Mouse (Mus musculus) MEL (cell line): ENCODE data around the gene Diaph3. TPM values are rescaled to one million over a fixed set of nuclear protein-coding genes. Genes with fewer than 3 reads are reported as not detected.
A peak's percentile ranks its signal among the peaks of the same experiment; 100 is the strongest.

ENCODE experiments used
- DNase-seq: peaks from one replicate; pipeline ENCODE4 v3.0.0; 2011; ENCODE audit warnings: low read depth, low spot score
- H3K27ac ChIP-seq: 2 replicates; pipeline ENCODE4 v1.5.1; 2012; ENCODE audit warnings: low read depth, mild to moderate bottlenecking, control low read depth, low read length, moderate library complexity; ENCODE audit not compliant: control insufficient read depth
- H3K27me3 ChIP-seq, 2 experiments: fragments of 150-350 bp in 1 of 2; sonication (generic) in 1 of 2; 2 replicates each; pipeline ENCODE4 v1.6.1; 2012; ENCODE audit warnings: low read length in 2 of 2, mild to moderate bottlenecking in 2 of 2, improper control_type of control experiment in 1 of 2, moderate library complexity in 1 of 2; ENCODE audit not compliant: insufficient read depth in 2 of 2, control insufficient read depth in 1 of 2
- H3K36me3 ChIP-seq, 2 experiments: 2 replicates each; pipeline ENCODE4 v1.6.1; 2012 to 2014; ENCODE audit warnings: low read length in 2 of 2, improper control_type of control experiment in 1 of 2, inconsistent platforms in 1 of 2, mild to moderate bottlenecking in 1 of 2; ENCODE audit not compliant: insufficient read depth in 2 of 2, control insufficient read depth in 1 of 2
- H3K4me1 ChIP-seq, 2 experiments: fragments of 150-350 bp in 1 of 2; sonication (generic) in 1 of 2; 2 replicates each; pipeline ENCODE4 v1.6.1; 2012; ENCODE audit warnings: low read length in 2 of 2, improper control_type of control experiment in 1 of 2, mild to moderate bottlenecking in 1 of 2; ENCODE audit not compliant: insufficient read depth in 2 of 2, control insufficient read depth in 1 of 2
- H3K4me3 ChIP-seq, 2 experiments: fragments of 150-350 bp in 1 of 2; sonication (generic) in 1 of 2; 2 replicates each; pipeline ENCODE4 v1.5.1; 2012; ENCODE audit warnings: low read depth in 2 of 2, low read length in 2 of 2, mild to moderate bottlenecking in 2 of 2, moderate library complexity in 2 of 2, control low read depth in 1 of 2, improper control_type of control experiment in 1 of 2; ENCODE audit not compliant: control insufficient read depth in 1 of 2, insufficient read depth in 1 of 2
- H3K79me2 ChIP-seq: 2 replicates; pipeline ENCODE4 v1.6.1; 2012; ENCODE audit warnings: mild to moderate bottlenecking, low read length, moderate library complexity; ENCODE audit not compliant: control insufficient read depth, poor library complexity, insufficient read depth
- H3K9ac ChIP-seq: 2 replicates; pipeline ENCODE4 v1.6.1; 2012; ENCODE audit warnings: low read depth, mild to moderate bottlenecking, control low read depth, low read length, moderate library complexity; ENCODE audit not compliant: control insufficient read depth, poor library complexity, severe bottlenecking
- H3K9me3 ChIP-seq: fragments of 150-350 bp; sonication (generic); replicated peaks from 2 replicates; pipeline ENCODE4 v1.6.1; 2012; ENCODE audit warnings: mild to moderate bottlenecking, low read length, improper control_type of control experiment, moderate library complexity; ENCODE audit not compliant: insufficient read depth
- CHD1 ChIP-seq: IDR thresholded peaks from 2 replicates; pipeline ENCODE4 v1.6.1; 2012; ENCODE audit warnings: low read depth, mild to moderate bottlenecking, inconsistent platforms, low read length, improper control_type of control experiment
- CHD2 ChIP-seq: IDR thresholded peaks from 2 replicates; pipeline ENCODE4 v1.6.1; 2011; ENCODE audit warnings: low read length, improper control_type of control experiment
- CTCF ChIP-seq, 3 experiments: IDR thresholded peaks in 2 of 3; conservative IDR thresholded peaks in 1 of 3; 2 replicates each; pipeline ENCODE4 v1.5.1; 2011 to 2012; ENCODE audit warnings: low read length in 3 of 3, low read depth in 2 of 3, mild to moderate bottlenecking in 2 of 3, improper control_type of control experiment in 1 of 3, inconsistent platforms in 1 of 3, mixed read lengths in 1 of 3, moderate library complexity in 1 of 3; ENCODE audit not compliant: control insufficient read depth in 1 of 3, insufficient read depth in 1 of 3, poor library complexity in 1 of 3, severe bottlenecking in 1 of 3
- ELF1 ChIP-seq: IDR thresholded peaks from 2 replicates; pipeline ENCODE4 v1.6.1; 2014; ENCODE audit warnings: low read depth, mild to moderate bottlenecking, inconsistent platforms, low read length, improper control_type of control experiment, moderate library complexity
- EP300 ChIP-seq, 2 experiments: IDR thresholded peaks; 2 replicates each; pipeline ENCODE4 v1.6.1; 2011; ENCODE audit warnings: improper control_type of control experiment in 2 of 2, low read length in 2 of 2, low read depth in 1 of 2, mild to moderate bottlenecking in 1 of 2
- ETS1 ChIP-seq: IDR thresholded peaks from 2 replicates; pipeline ENCODE4 v1.6.1; 2012; ENCODE audit warnings: low read depth, mild to moderate bottlenecking, inconsistent platforms, low read length, improper control_type of control experiment, moderate library complexity
- HCFC1 ChIP-seq: IDR thresholded peaks from 2 replicates; pipeline ENCODE4 v1.6.1; 2012; ENCODE audit warnings: low read depth, mild to moderate bottlenecking, inconsistent platforms, low read length, improper control_type of control experiment, moderate library complexity
- JUND ChIP-seq: IDR thresholded peaks from 2 replicates; pipeline ENCODE4 v1.6.1; 2011; ENCODE audit warnings: low read depth, mild to moderate bottlenecking, improper control_type of control experiment, low read length
- MAFK ChIP-seq: IDR thresholded peaks from 2 replicates; pipeline ENCODE4 v1.6.1; 2011; ENCODE audit warnings: low read depth, mild to moderate bottlenecking, low read length, improper control_type of control experiment, borderline replicate concordance
- MAZ ChIP-seq: IDR thresholded peaks from 2 replicates; pipeline ENCODE4 v1.6.1; 2012; ENCODE audit warnings: low read depth, mild to moderate bottlenecking, inconsistent platforms, low read length, improper control_type of control experiment
- MEF2A ChIP-seq: IDR thresholded peaks from 2 replicates; pipeline ENCODE4 v1.6.1; 2014; ENCODE audit warnings: low read depth, mild to moderate bottlenecking, inconsistent platforms, low read length, improper control_type of control experiment; ENCODE audit not compliant: poor library complexity, insufficient replicate concordance, severe bottlenecking; ENCODE audit errors: extremely low read depth
- MYB ChIP-seq: IDR thresholded peaks from 2 replicates; pipeline ENCODE4 v1.6.1; 2011; ENCODE audit warnings: mild to moderate bottlenecking, low read depth, low read length, improper control_type of control experiment
- NRF1 ChIP-seq: IDR thresholded peaks from 2 replicates; pipeline ENCODE4 v1.6.1; 2014; ENCODE audit warnings: low read depth, mild to moderate bottlenecking, inconsistent platforms, low read length, improper control_type of control experiment, moderate library complexity; ENCODE audit not compliant: poor library complexity, insufficient read depth, severe bottlenecking
- POLR2AphosphoS2 ChIP-seq: IDR thresholded peaks from 2 replicates; pipeline ENCODE4 v1.6.1; 2011; ENCODE audit warnings: low read length, improper control_type of control experiment
- POLR2AphosphoS5 ChIP-seq: IDR thresholded peaks from 2 replicates; pipeline ENCODE4 v1.6.1; 2012; ENCODE audit warnings: low read depth, borderline replicate concordance, mild to moderate bottlenecking, inconsistent platforms, low read length, moderate library complexity, mixed read lengths
- RAD21 ChIP-seq: IDR thresholded peaks from 2 replicates; pipeline ENCODE4 v1.6.1; 2011; ENCODE audit warnings: mild to moderate bottlenecking, low read depth, low read length, improper control_type of control experiment
- RCOR1 ChIP-seq: IDR thresholded peaks from 2 replicates; pipeline ENCODE4 v1.6.1; 2012; ENCODE audit warnings: low read depth, mild to moderate bottlenecking, inconsistent platforms, low read length, improper control_type of control experiment
- SIN3A ChIP-seq: IDR thresholded peaks from 2 replicates; pipeline ENCODE4 v1.6.1; 2012; ENCODE audit warnings: low read length, improper control_type of control experiment, inconsistent platforms
- TAL1 ChIP-seq: IDR thresholded peaks from 2 replicates; pipeline ENCODE4 v1.6.1; 2012; ENCODE audit warnings: mild to moderate bottlenecking, inconsistent platforms, low read length, moderate library complexity, mixed read lengths
- TBP ChIP-seq: IDR thresholded peaks from 2 replicates; pipeline ENCODE4 v1.8.0; 2011; ENCODE audit warnings: low read depth, low read length, improper control_type of control experiment
- UBTF ChIP-seq: IDR thresholded peaks from 2 replicates; pipeline ENCODE4 v1.6.1; 2012; ENCODE audit warnings: low read depth, mild to moderate bottlenecking, inconsistent platforms, low read length, improper control_type of control experiment, moderate library complexity, borderline replicate concordance; ENCODE audit not compliant: insufficient read depth
- USF1 ChIP-seq: IDR thresholded peaks from 2 replicates; pipeline ENCODE4 v1.6.1; 2014; ENCODE audit warnings: low read depth, mild to moderate bottlenecking, inconsistent platforms, low read length, improper control_type of control experiment, moderate library complexity
- USF2 ChIP-seq, 2 experiments: IDR thresholded peaks; 2 replicates each; pipeline ENCODE4 v1.6.1; 2011 to 2012; ENCODE audit warnings: improper control_type of control experiment in 2 of 2, low read length in 2 of 2, borderline replicate concordance in 1 of 2, inconsistent platforms in 1 of 2, low read depth in 1 of 2, mild to moderate bottlenecking in 1 of 2; ENCODE audit not compliant: insufficient read depth in 1 of 2
- ZC3H11A ChIP-seq: IDR thresholded peaks from 2 replicates; pipeline ENCODE4 v1.6.1; 2012; ENCODE audit warnings: low read depth, mild to moderate bottlenecking, inconsistent platforms, low read length, improper control_type of control experiment
- ZKSCAN1 ChIP-seq: IDR thresholded peaks from 2 replicates; pipeline ENCODE4 v1.6.1; 2012; ENCODE audit warnings: low read depth, mild to moderate bottlenecking, inconsistent platforms, low read length, improper control_type of control experiment, moderate library complexity
- ZMIZ1 ChIP-seq: IDR thresholded peaks from 2 replicates; pipeline ENCODE4 v1.6.1; 2012; ENCODE audit warnings: low read depth, mild to moderate bottlenecking, inconsistent platforms, low read length, improper control_type of control experiment, moderate library complexity
- ZNF384 ChIP-seq: IDR thresholded peaks from 2 replicates; pipeline ENCODE4 v1.6.1; 2012; ENCODE audit warnings: low read depth, mild to moderate bottlenecking, inconsistent platforms, low read length, improper control_type of control experiment
- polyA plus RNA-seq, 2 experiments: library from polyadenylated mRNA; stranded (reverse) in 1 of 2; unstranded in 1 of 2; fragments of >175 nt in 1 of 2; fragments of >200 nt in 1 of 2; gene quantifications; 2 replicates each; pipeline versions ENCODE4 v1.2.1 to v1.2.4; 2012; ENCODE audit warnings: low replicate concordance in 2 of 2, low read depth in 1 of 2; ENCODE audit not compliant: insufficient read length in 2 of 2, insufficient read depth in 1 of 2, missing spikeins in 1 of 2
- total RNA-seq: library from RNA; depleted of rRNA; stranded (reverse); fragments of 300-350 nt; gene quantifications from 2 replicates; pipeline ENCODE4 v1.2.3, GENCODE M21; 2012

Gene Diaph3
- total and polyA plus RNA-seq, 3 experiments = 9.0 to 11.9 TPM; not detected in 1

- H3K79me2 ChIP-seq = no peaks in the 10 kb centered on the region; the same call in 1 of the 2 replicates
- H3K4me3 ChIP-seq = no peak overlapping the region
- no peaks in the 10 kb centered on the region for H3K27me3 ChIP-seq
- H3K4me1 ChIP-seq = no peaks in the 10 kb centered on the region
- H3K9me3 ChIP-seq = no peaks in the 10 kb centered on the region
- peaks cover 0 to 1% of the 10 kb centered on the region in 2 experiments; a peak in 1 of 4 replicates for H3K36me3 ChIP-seq
- no peak overlapping the region for H3K27ac ChIP-seq
- no peak for DNase-seq
- no peak for TF ChIP-seq POLR2AphosphoS2
- TF ChIP-seq RCOR1 = no peak
- no peak for TF ChIP-seq TAL1
- no peak for TF ChIP-seq ZMIZ1
- TF ChIP-seq ZNF384 = no peak
- no peak for TF ChIP-seq MYB
- TF ChIP-seq USF2 (IDR thresholded peaks at IDR 0.05; ENCODE audit: borderline replicate concordance in 1 of 2, insufficient read depth in 1 of 2, low read depth in 1 of 2, low read length in 2 of 2) = no peak
- no peak for TF ChIP-seq MAFK
- TF ChIP-seq UBTF = no peak
- TF ChIP-seq TBP = no peak
- TF ChIP-seq RAD21 = no peak
- TF ChIP-seq SIN3A = no peak
- no peak for TF ChIP-seq JUND
- no peak for TF ChIP-seq ELF1
- no peak for TF ChIP-seq CHD1
- TF ChIP-seq NRF1 = no peak
- no peak for TF ChIP-seq EP300 (IDR thresholded peaks at IDR 0.05; ENCODE audit: low read depth in 1 of 2, low read length in 2 of 2)
- H3K9ac ChIP-seq = no peak overlapping the region
Observed at GRCm38 (mm10) chr14:87051187-87051586, 89.8 kb downstream of the Diaph3 start.

GRCm38 (mm10) chr14:87044401-87044806 lies 96.6 kb downstream of the Diaph3 start:
- peak; percentile 16 for DNase-seq
- Histone ChIP-seq H3K9ac (no peak overlapping the region), H3K27ac (no peak overlapping the region), H3K79me2 (no peaks in the 10 kb centered on the region; the same call in 1 of the 2 replicates)
- TF ChIP-seq EP300 (IDR thresholded peaks at IDR 0.05; ENCODE audit: low read depth in 1 of 2, low read length in 2 of 2) (no peak), HCFC1 (no peak), ZC3H11A (no peak), USF1 (no peak), MEF2A (no peak), ZMIZ1 (no peak), ZKSCAN1 (no peak), ETS1 (no peak), MAZ (no peak), RCOR1 (no peak), POLR2AphosphoS5 (no peak), CHD2 (no peak), MYB (no peak), NRF1 (no peak), CTCF (IDR thresholded peaks at IDR 0.05 in 2 of 3, conservative IDR thresholded peaks at IDR 0.05 in 1 of 3; ENCODE audit: control insufficient read depth in 1 of 3, insufficient read depth in 1 of 3, low read depth in 2 of 3, low read length in 3 of 3, poor library complexity in 1 of 3, severe bottlenecking in 1 of 3) (no peak), RAD21 (no peak)
- TF ChIP-seq, all 39 proteins: peak for 0
- H3K4me1 ChIP-seq = no peaks in the 10 kb centered on the region
- no peaks in the 10 kb centered on the region for H3K9me3 ChIP-seq
- H3K4me3 ChIP-seq = no peak overlapping the region
- no peaks in the 10 kb centered on the region for H3K27me3 ChIP-seq
- peaks cover 0 to 2% of the 10 kb centered on the region in 2 experiments; a peak in 1 of 4 replicates for H3K36me3 ChIP-seq
